Mouse (Mus musculus) duodenum, adult 2 months (tissue): ENCODE data around the gene Unc13d. TPM values are rescaled to one million over a fixed set of nuclear protein-coding genes. Genes with fewer than 3 reads are reported as not detected.

Experiments used
- polyA plus RNA-seq: library from polyadenylated mRNA; depleted of rRNA; stranded (reverse); fragments of >200 nt; gene quantifications from 2 replicates; pipeline ENCODE4 v1.2.3, GENCODE M21; 2012; ENCODE audit warnings: low replicate concordance; rRNA removed

The Unc13d gene
- 5.5 and 11.2 TPM in 2 replicates for polyA plus RNA-seq

GRCm38 (mm10) chr11:116077446-116078204 is at the start of gene Unc13d:
Gene Unc13d (minus strand): TSS chr11:116077961.

GRCm38 (mm10) chr11:116086258-116087193 is 8.8 kb upstream of the Unc13d start, which contains the start of gene Wbp2:
Gene Wbp2 (minus strand): TSS chr11:116086995.

GRCm38 (mm10) chr11:116030088-116030897 is 47.5 kb downstream of the Unc13d start, which contains the start of gene Unk:
Gene Unk (plus strand): TSS chr11:116030322.

GRCm38 (mm10) chr11:116027756-116028155 is 50.0 kb downstream of the Unc13d start, which contains the start of gene H3f3b:
Gene H3f3b (minus strand): TSS chr11:116027962.

GRCm38 (mm10) chr11:116012262-116012947 is 65.4 kb downstream of the Unc13d start, which contains the start of gene Galk1:
Gene Galk1 (minus strand): TSS chr11:116012719.

Other genes starting within 250 kb of the Unc13d start
- 427 and 1,224 TPM in 2 replicates for gene Myo15b, start 219.6 kb downstream of the Unc13d start, polyA plus RNA-seq
- gene Smim5, start 178.0 kb downstream of the Unc13d start, polyA plus RNA-seq = 0.71 and 1.8 TPM in 2 replicates
- gene Smim6, start 165.9 kb downstream of the Unc13d start, polyA plus RNA-seq = 6.3 and 7.1 TPM in 2 replicates
- 20.5 and 22.2 TPM in 2 replicates for gene Sap30bp, start 144.7 kb downstream of the Unc13d start, polyA plus RNA-seq
- gene Recql5, start 144.5 kb downstream of the Unc13d start, polyA plus RNA-seq = 11.2 and 15.0 TPM in 2 replicates
- gene Itgb4, start 103.3 kb downstream of the Unc13d start, polyA plus RNA-seq = 58.5 and 81.0 TPM in 2 replicates
- 75.5 and 95.6 TPM in 2 replicates for gene Galk1, start 65.2 kb downstream of the Unc13d start, polyA plus RNA-seq
- 118 and 156 TPM in 2 replicates for gene H3f3b, start 50.0 kb downstream of the Unc13d start, polyA plus RNA-seq
- gene Unk, start 47.6 kb downstream of the Unc13d start, polyA plus RNA-seq = 16.6 and 27.4 TPM in 2 replicates
- 285 and 420 TPM in 2 replicates for gene Wbp2, start 9.0 kb upstream of the Unc13d start, polyA plus RNA-seq
- gene Trim47, start 49.2 kb upstream of the Unc13d start, polyA plus RNA-seq = 36.2 and 37.8 TPM in 2 replicates
- 10.0 and 11.2 TPM in 2 replicates for gene Trim65, start 53.2 kb upstream of the Unc13d start, polyA plus RNA-seq
- 57.3 and 106 TPM in 2 replicates for gene Mrpl38, start 60.9 kb upstream of the Unc13d start, polyA plus RNA-seq
- gene Fbf1, start 90.2 kb upstream of the Unc13d start, polyA plus RNA-seq = 4.7 and 8.8 TPM in 2 replicates
- 19.6 and 27.1 TPM in 2 replicates for gene Ten1, start 120.9 kb upstream of the Unc13d start, polyA plus RNA-seq
- gene Acox1, start 121.1 kb upstream of the Unc13d start, polyA plus RNA-seq = 87.1 and 95.2 TPM in 2 replicates
- gene Evpl, start 160.1 kb upstream of the Unc13d start, polyA plus RNA-seq = 5.0 and 6.3 TPM in 2 replicates
- 26.5 and 29.7 TPM in 2 replicates for gene Srp68, start 196.3 kb upstream of the Unc13d start, polyA plus RNA-seq
- 4.7 and 14.9 TPM in 2 replicates for gene Galr2, start 203.0 kb upstream of the Unc13d start, polyA plus RNA-seq
- 12.6 and 16.3 TPM in 2 replicates for gene Exoc7, start 229.3 kb upstream of the Unc13d start, polyA plus RNA-seq